Mouse (Mus musculus): ENCODE data around the gene Nprl3.
A peak's percentile ranks its signal among the peaks of the same experiment; 100 is the strongest.

Gene Nprl3

DNA sequence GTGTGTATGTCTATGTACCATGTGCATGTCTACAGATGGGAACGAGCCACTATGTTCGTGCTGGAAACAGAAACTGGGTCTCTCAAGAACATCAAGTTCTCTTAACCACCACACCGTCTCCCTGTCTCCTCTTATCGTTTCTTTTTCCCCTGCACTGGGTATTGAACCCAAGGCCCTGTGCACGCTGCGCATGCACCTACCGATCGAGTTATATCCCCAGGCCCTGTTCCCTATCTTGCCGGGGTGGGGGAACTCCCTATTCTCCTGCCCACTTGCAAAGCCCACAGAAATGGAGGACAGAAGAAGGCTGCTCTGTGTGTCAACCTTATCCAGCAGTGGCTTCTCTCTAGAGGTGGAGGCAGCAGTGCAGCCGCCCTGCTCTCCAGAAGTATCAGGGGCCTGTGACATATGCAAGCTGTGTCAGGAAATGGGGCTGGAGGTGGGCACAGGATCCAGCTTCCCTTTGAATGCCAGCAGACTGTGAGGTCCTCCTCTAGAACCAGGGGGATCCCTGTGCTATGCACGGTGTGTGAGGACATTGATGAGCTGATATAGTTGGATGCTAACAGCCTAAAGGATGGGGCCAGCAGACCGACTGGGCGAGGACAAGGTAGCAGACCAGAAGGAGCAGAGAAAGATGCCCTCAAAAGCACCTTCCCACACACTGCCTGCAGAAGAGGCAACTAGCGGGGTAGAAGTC is 69.1 kb downstream of the Nprl3 start:
- DNase-seq (ENCODE audit: low spot score in 2 of 2): no peak

DNA sequence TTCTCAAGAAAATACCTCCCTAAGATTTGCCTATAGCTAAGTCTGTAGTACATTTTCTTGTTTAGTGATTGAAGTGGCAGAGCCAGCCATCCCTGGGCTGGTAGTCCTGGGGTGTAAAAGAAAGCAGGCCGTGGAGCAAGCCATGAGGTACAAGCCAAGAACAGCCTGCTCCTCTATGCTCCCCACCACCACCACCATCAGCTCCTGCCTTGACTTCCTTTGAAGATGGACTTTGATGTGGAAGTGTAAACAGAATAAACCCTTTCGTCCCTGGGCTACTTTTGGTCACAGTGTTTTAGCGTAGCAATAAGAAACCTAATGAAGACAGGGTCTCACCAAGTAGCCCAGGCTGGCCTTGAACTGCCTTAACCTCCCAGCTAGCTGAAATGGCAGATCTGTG is 69.7 kb downstream of the Nprl3 start:
- no peak for DNase-seq (ENCODE audit: low spot score in 2 of 2)

DNA sequence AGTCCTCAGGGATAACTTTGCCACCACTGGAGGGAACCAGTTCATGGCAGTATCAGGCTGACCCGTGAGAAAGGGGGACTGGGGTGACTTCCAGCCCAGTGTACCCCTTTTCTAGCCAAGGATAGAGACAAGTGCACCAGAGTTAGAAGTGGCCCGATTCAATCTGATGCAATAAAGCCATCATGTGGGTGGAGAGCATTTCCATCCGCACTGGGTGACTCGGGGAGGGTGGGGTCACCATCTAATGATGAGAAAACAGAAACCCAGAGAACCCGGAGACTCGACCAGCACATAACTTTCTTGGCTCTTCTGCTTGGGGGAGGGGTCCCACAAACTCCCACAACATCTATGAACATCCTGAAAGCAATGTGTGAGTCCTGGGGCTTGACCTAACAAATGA is 70.8 kb downstream of the Nprl3 start:
- no peak for DNase-seq (ENCODE audit: low spot score in 2 of 2)

DNA sequence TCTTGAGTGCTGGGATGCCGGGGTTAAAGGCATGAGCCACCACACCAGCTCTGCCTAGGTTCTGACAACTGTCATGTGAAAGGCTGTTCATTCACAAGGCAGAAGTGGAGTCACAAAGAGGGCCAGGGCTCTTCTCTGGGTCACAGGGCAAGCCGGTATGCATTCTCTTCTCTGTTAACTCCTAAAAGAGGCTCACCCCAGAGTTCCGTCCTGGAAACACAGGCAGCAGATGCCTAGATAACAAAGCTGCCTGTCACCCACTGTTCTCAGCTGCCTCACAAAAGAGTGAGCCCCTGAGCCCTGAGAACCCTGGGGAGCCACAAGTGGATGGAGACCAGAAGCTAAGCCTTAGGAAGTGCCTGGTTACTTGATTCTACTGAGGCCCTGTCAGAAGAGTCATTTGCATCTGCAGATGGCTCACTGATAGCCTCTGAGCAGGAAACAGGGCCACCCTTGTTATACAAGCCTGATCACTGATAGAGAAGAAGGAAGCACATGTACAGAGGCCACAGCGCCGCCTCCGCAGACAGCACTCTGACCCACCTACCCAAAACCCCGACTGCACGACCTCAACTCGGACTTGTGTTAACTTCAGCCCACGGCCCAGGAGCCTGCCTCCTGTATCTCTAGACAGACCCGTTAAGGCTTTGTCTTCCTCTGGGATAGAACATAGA is 71.5 kb downstream of the Nprl3 start:
- no peak for DNase-seq (ENCODE audit: low spot score in 2 of 2)

DNA sequence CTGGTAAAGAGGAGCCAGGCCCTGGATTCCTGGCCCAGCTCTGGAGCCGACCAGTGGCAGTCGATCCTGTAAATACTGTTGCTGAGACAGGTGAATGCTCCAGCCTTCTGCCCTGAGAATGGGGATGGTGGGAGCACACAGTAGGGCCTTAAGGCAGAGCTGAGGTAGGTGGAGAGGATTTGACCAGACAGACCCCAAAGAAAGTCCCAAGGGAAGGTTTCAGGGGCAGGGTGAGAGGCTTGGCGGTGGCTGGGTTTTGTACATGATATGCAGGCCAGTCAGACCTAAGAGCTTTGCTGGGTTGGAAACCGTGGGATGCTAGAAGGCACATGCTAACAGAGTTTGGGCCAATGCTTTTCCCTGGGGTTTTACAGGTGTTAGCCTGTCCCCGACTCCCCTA is 72.9 kb downstream of the Nprl3 start:
- no peak for DNase-seq (ENCODE audit: low spot score in 2 of 2)

DNA sequence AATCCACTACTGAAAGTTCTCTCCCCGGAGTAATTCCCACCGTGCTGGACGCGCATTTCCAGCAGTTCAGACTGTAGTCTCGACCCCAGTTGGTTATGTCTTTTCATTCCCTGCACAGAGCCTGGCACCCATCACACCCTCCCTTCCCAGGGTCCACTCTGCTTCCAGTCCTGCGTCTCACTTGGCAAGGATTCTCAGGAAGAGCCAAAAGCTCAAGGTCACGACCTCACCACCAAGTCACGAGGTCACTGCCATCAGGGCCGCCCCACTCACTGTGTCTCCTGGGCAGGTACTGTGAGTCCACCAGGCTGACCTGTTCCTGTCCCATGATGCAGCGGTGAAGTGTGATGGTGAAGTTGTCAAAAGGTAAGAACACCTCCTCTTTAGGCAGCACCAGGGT is 73.4 kb downstream of the Nprl3 start:
- no peak for DNase-seq (ENCODE audit: low spot score in 2 of 2)

DNA sequence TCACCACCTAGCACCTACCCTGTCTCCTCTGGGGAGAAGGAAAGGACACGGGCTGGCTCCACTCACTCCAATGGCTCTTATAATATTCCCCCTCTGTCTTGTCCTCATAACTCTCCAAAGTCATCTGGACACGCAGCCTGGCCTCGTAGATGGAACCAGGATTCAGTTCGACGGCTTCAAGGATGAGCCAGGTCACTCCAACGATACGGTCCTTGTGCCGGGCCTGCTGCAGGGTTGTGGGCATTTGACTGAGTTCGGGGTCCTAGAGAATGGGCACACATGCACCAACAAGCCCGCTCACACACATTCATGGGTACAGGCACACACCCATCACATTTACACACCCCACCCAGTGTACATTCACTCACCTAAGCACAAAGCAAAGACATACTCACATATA is 74.4 kb downstream of the Nprl3 start:
- DNase-seq (ENCODE audit: low spot score in 2 of 2): no peak

DNA sequence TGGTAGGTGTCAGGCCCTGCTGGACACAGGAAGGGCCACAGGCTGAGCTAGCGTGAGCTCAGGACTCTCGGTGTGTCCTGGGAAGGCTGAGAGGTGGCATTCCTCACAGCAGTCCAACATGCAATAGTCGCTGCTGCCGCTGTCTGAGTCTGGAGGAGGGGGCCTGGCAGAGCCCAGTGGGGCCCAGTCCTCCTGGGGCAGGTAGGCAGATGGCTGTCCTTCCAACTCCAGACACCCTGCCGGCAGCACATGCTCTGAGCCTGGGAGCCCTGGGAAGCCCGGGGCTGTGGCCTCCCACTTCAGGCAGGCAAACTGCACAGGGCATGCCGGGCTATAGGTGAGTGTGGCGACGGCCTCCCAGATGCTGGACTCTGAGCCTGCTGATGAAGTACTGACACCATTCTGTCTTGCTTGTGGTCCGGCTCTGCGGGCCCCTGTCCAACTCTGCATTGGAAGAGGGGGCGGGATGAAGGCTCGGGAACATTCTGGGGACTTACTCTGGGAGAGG is 76.8 kb downstream of the Nprl3 start:
- no peak for DNase-seq (ENCODE audit: low spot score in 2 of 2)

DNA sequence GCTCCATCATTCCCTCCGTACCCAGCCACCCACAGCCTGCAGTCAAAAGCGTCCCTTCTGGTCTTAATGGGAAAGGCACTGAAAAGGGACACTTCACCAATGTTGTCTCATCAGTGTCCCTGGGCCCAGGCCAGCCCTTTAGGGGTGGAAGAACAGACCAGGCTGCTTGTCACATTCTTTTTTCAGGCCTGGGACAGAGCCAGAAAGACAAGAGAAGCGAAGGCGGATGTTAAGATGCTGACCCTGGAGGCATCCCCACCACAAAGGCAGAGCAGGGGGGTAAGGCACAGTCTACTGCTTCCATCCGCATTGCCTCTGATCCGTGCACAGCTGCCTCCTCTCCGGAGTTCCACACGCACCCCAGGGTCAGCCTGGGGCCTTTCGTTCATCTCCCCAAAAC is 77.4 kb downstream of the Nprl3 start:
- no peak for DNase-seq (ENCODE audit: low spot score in 2 of 2)

DNA sequence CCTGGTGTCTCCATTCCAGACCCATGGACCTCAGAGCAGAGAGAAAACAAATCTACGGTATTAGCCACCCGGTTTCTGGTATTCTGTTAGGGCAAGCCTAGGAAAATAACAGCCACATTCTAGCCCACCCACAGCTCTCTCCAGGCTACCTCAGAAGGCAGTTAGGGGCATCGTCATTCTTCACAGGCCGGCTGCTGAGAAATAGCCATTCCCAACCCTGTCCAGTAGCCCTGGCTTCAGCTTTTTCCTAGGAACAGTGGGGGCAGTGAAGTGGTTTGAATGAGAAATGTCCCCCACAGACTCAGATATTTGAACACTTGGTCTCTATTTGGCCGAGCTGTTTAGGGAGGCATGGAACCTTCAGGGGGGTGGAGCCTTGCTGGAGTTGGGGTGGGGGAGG is 78.1 kb downstream of the Nprl3 start:
- no peak for DNase-seq (ENCODE audit: low spot score in 2 of 2)

DNA sequence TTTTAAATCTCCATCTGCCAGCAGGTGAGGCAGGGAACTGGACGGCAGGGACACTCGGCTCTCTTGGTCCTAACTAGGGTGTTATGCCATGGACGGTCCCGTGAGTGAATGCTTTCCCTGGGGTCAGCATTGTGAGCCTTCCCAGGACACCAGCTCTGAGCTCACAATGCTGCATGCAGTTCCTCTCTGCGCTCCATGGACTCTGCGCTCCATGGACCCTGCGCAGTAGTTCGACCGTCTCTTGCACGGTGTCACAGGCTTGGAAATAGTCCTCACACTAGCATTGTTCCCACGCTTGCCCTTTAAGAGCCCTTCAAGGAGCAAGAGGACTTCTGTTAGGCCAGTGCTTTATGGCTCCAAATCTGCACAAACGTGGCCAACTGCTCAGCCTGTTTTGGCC is 78.6 kb downstream of the Nprl3 start:
- DNase-seq (ENCODE audit: low spot score in 2 of 2): no peak

DNA sequence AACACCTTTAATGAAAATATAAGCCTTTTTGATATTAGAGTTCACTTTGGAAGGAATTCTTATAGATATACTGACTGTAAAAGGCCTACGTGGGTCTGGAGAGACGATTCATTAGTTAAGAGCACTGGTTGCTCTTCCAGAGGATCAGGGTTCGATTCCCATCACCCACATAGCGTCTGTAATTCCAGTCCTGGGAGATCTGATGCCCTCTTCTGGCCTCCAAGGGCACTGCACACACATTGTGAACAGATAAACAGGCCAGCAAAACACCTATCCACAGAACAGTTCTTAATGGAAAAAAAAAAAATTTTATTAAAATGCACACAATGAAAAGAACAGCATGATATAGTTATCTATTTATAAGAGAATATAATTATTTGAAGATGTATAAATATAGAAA is 80.3 kb downstream of the Nprl3 start:
- no peak for DNase-seq (ENCODE audit: low spot score in 2 of 2)

DNA sequence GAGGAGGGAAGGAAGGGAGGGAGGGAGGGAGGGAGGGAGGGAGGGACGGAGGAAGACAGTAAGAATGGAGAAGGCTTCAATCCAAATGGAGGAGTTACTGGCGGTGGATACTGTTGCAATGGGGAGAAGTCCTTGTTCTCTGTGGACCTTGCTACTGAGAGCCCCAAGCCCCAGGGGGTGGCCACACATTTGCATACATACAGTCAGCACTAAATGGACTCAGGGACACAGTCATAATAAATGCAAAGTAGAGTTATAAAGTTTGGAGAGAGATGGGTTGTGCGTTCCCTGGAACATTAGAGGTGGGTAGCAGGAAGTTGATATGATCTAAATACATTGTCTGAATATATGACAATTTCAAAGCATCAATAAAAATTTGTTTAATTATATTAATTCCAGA is 81.5 kb downstream of the Nprl3 start:
- DNase-seq (ENCODE audit: low spot score in 2 of 2): no peak

DNA sequence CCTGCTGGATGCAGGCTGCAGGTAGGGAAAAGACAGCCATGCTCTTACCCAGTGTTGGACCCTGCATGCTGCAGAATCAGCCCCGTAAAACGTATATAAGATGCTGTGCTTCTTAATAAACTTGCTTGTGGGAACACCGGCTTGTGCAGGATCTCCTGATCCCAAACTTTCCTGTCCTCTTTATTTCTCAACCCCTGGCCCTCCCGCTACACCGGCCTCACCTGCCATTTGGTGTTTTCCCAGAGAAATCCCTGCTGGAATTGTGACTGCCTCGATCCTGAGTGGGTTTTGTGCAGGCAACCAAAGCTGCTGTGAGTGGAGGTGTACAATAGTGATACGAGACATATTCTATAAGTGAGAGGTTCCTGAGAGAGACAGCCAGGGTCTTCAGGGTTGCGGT is 83.0 kb downstream of the Nprl3 start:
- DNase-seq (ENCODE audit: low spot score in 2 of 2): no peak

DNA sequence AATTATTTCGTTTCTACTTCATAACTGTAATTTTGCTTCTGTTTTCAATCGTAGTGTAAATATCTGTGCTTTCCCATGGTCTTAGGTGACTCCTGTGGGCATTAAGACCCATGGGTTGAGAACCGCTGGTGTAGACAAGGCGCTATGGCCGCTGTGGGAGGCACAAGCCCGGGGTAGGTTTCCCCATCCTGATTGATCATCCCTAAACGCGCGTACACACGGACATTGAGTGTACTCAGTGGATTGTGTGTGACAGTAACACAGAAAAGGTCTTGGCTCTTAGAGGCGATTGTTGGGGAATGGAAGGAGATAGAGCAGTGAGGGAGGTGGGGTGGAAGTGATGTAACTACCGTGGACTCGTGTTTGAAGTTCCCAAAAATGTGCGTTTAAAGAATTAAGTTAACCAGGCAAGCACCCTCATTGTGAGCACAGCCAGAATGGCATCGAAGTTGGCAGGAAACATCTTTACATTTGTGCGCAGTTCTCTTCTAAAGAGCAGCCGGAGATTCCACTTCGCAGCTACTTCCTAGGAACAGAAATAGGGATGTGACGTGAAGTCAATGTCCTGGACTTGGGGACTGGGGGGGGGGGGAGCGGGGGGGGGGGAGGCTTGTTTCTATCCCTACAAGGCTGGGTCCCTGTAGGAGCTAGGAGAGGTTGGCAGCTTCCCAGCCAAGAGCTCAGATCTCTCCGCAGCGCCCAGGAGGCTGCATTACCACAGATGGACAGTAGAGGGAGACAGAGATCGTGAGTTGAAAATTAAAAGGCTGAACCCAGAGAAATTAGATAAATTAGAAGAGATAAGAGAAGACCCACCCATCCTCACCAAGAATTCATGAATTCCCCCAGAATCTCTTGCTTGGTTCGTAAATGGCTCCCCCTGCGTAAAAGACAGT is 85.3 kb downstream of the Nprl3 start:
- peak; percentile 53 to 88 for DNase-seq (ENCODE audit: low spot score in 2 of 2)

DNA sequence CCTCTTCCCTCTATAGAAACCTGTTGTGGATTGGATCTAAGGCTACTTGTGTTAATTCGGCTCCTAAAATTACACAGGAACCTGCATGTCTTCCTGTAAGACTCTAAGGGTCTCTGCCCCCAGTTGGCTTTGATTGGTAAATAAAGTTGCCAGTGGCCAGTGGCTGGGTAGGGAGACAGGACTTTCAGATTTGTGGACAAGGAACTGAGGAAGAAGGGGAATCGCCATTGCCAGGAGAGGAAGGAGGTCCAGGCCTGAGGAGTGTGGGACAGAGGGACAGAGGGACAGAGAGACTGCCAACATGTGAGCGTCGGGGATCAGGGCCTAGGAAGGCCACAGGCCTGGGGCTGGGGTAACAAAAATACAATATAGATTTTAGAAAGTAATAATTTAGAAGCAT is 86.3 kb downstream of the Nprl3 start:
- DNase-seq (ENCODE audit: low spot score in 2 of 2): no peak

DNA sequence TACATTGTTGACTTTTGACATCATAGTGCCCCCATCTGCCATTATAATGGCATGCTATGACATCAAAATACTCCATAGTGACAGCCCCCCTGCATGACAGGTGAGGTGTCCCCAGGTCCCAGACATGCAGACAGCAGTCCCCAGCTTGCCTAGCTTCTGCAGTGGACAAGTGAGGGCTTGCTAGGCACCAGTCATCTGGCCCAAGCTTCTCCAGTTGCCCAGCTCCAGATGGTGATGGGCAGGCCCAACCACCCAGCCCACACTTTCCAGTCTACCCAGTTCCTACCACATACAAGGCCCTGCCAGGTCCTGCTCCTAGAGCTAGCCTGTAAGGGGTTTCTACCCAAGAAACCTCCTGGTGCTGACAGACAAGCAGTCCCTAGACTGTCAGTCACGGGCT is 89.0 kb downstream of the Nprl3 start:
- DNase-seq (ENCODE audit: low spot score in 2 of 2): no peak

Measured in frontal cortex, postnatal 14 days (tissue).